Mouse (Mus musculus): Measurements from ENCODE around the gene 4930432M17Rik.

DNA sequence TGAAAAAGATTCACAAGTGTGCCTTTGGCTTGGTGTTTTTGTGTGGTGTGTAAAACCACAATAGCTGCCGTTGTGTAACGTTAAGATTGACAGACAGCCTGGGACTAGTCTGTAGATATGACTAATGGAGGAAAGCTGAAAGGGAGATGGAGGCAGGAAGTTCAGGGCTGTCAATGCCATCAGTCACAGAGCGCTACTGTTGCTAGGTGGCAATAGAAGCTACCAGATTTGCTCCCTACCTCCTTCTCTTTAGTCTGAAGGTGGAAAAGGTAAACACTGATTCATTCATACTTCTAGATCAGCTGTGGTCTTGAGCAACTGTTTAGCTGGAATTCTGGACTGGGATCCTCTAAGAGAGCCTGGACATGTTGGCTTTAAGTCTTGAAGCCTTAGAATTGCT, 44.3 kb upstream of the 4930432M17Rik start:
- no peak for TF ChIP-seq CTCF (IDR thresholded peaks at IDR 0.05; ENCODE audit: low read depth)
- no peak for TF ChIP-seq EP300 (IDR thresholded peaks at IDR 0.05; ENCODE audit: low read depth)
